In the genomic region with DNA sequence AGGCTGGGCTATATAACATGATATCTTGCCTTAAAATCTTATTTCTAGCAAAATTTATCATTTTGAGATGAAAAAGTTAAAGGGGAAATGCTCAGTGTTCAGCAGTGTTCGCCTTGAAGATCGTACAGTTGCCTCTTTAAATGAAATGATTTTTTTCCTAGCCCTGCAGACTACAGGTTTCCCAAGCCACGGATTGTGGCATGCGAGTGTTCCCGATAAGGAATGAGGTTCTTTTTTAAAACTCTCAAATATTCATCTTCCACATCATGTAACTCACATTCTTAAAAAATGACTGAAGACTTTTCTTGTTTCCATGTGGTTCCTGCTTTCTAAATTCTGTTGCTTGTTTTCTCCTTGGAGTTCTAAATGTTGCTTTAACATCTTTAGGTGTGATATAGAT, we compare ENCODE assay signal across 24 mouse cellular contexts.
DNase-seq lines count a peak whose midpoint lies in the region; ATAC-seq and TF ChIP-seq lines count a peak whose summit lies in the region.
"Had no signal": no experiment of that assay in that cellular context is flagged by ENCODE, and none has a peak within 500 bp of the region (broad histone marks: within the 10 kb centered on the region; RNA-seq: fewer than 3 reads in every experiment).

No protein-coding gene starts in this region.

- H3K4me2 ChIP-seq in forebrain, postnatal 0 days (ENCODE audit: low read depth), result peak overlapping the region; percentile 8; the same call in 1 of the 2 replicates
- no peak overlapping the region for H3K4me2 ChIP-seq in forebrain, embryonic 14.5 days (ENCODE audit: low read length)
- H3K4me2 ChIP-seq in intestine, embryonic 16.5 days (ENCODE audit: low read depth, low read length), result no peak overlapping the region
- H3K4me2 ChIP-seq: heart, embryonic 12.5 days; heart, embryonic 15.5 days; hindbrain, embryonic 13.5 days; intestine, embryonic 15.5 days had no signal

- no peaks in the 10 kb centered on the region for H3K36me3 ChIP-seq in forebrain, postnatal 0 days (ENCODE audit: insufficient read depth)
- no peaks in the 10 kb centered on the region for H3K36me3 ChIP-seq in forebrain, embryonic 14.5 days (ENCODE audit: control insufficient read depth, insufficient read depth, low read length)
- H3K36me3 ChIP-seq in intestine, embryonic 16.5 days (ENCODE audit: control insufficient read depth, insufficient read depth, low read length), result no peaks in the 10 kb centered on the region
- H3K36me3 ChIP-seq: heart, embryonic 12.5 days; heart, embryonic 15.5 days; hindbrain, embryonic 10.5 days; hindbrain, embryonic 13.5 days; intestine, embryonic 15.5 days had no signal

- 59% methylated on average over 5 of the region's 5 CpGs for WGBS in forebrain, postnatal 0 days
- 87% methylated on average over 5 of the region's 5 CpGs for WGBS in forebrain, embryonic 14.5 days
- 82% methylated on average over 5 of the region's 5 CpGs for WGBS in intestine, embryonic 16.5 days

- peak overlapping the region; percentile 18; the same call in 1 of the 2 replicates for H3K9ac ChIP-seq in forebrain, postnatal 0 days
- no peak overlapping the region for H3K9ac ChIP-seq in forebrain, embryonic 14.5 days (ENCODE audit: low read length)
- no peak overlapping the region for H3K9ac ChIP-seq in intestine, embryonic 16.5 days (ENCODE audit: low read depth, low read length)
- H3K9ac ChIP-seq: heart, embryonic 12.5 days; heart, embryonic 15.5 days; hindbrain, embryonic 13.5 days; intestine, embryonic 15.5 days had no signal

- H3K4me1 ChIP-seq in forebrain, postnatal 0 days (ENCODE audit: insufficient read depth), result peaks cover 7% of the 10 kb centered on the region; the same call in 1 of the 2 replicates
- H3K4me1 ChIP-seq in forebrain, embryonic 14.5 days (ENCODE audit: control insufficient read depth, insufficient read depth, low read length), result peaks cover 5% of the 10 kb centered on the region
- H3K4me1 ChIP-seq in intestine, embryonic 16.5 days (ENCODE audit: control insufficient read depth, insufficient read depth, low read length), result no peaks in the 10 kb centered on the region
- H3K4me1 ChIP-seq: heart, embryonic 12.5 days; heart, embryonic 15.5 days; intestine, embryonic 15.5 days had no signal

- DNase-seq in forebrain, postnatal 0 days, result peak; percentile 64
- no peak for DNase-seq in forebrain, embryonic 14.5 days (ENCODE audit: low spot score)
- peak; percentile 7 for DNase-seq in left cerebral cortex, adult 11 months (ENCODE audit: low spot score)
- DNase-seq in left cerebral cortex, postnatal 10 days (ENCODE audit: extremely low spot score in 1 of 2, low spot score in 2 of 2), result no peak
- peak; percentile 10 for DNase-seq in right cerebral cortex, postnatal 14 days
- no peak for DNase-seq in right cerebral cortex, postnatal 25 days
- DNase-seq: adrenal gland, adult 2 months; adrenal gland, postnatal 14 days; cerebellum, adult 11-12 months; cerebellum, adult 8-10 months; cerebellum, postnatal 10 days; cerebellum, postnatal 36 days; gastrocnemius, postnatal 25 days; heart, adult 18-20 months; heart, postnatal 10 days; heart, postnatal 36 days had no signal

- no peaks in the 10 kb centered on the region for H3K9me3 ChIP-seq in forebrain, postnatal 0 days (ENCODE audit: low read length)
- H3K9me3 ChIP-seq in forebrain, embryonic 14.5 days (replicated peaks; ENCODE audit: control insufficient read depth, low read length), result no peaks in the 10 kb centered on the region
- H3K9me3 ChIP-seq in intestine, embryonic 16.5 days (ENCODE audit: control insufficient read depth, low read length), result no peaks in the 10 kb centered on the region
- H3K9me3 ChIP-seq: heart, embryonic 12.5 days; heart, embryonic 15.5 days; hindbrain, embryonic 10.5 days; hindbrain, embryonic 13.5 days; intestine, embryonic 15.5 days had no signal

- H3K27me3 ChIP-seq in forebrain, postnatal 0 days (ENCODE audit: insufficient read depth, low read length), result no peaks in the 10 kb centered on the region
- no peaks in the 10 kb centered on the region for H3K27me3 ChIP-seq in forebrain, embryonic 14.5 days (replicated peaks; ENCODE audit: control insufficient read depth, insufficient read depth, low read length)
- H3K27me3 ChIP-seq in intestine, embryonic 16.5 days (replicated peaks; ENCODE audit: control insufficient read depth, insufficient read depth, low read length), result no peaks in the 10 kb centered on the region
- H3K27me3 ChIP-seq: heart, embryonic 12.5 days; heart, embryonic 15.5 days; hindbrain, embryonic 13.5 days; intestine, embryonic 15.5 days had no signal

- no peak overlapping the region for H3K4me3 ChIP-seq in forebrain, postnatal 0 days (ENCODE audit: low read depth, low read length)
- no peak overlapping the region for H3K4me3 ChIP-seq in forebrain, embryonic 14.5 days (ENCODE audit: low read depth, low read length)
- H3K4me3 ChIP-seq in intestine, embryonic 16.5 days (ENCODE audit: low read length), result no peak overlapping the region
- H3K4me3 ChIP-seq: heart, embryonic 12.5 days; heart, embryonic 15.5 days; hindbrain, embryonic 10.5 days; hindbrain, embryonic 13.5 days; intestine, embryonic 15.5 days had no signal

- peak overlapping the region; percentile 71 for H3K27ac ChIP-seq in forebrain, postnatal 0 days (ENCODE audit: low read depth, low read length)
- no peak overlapping the region for H3K27ac ChIP-seq in forebrain, embryonic 14.5 days (ENCODE audit: low read depth, low read length)
- H3K27ac ChIP-seq in intestine, embryonic 16.5 days (ENCODE audit: low read length), result no peak overlapping the region
- H3K27ac ChIP-seq: heart, embryonic 15.5 days; hindbrain, embryonic 10.5 days; hindbrain, embryonic 13.5 days; intestine, embryonic 15.5 days had no signal

- no peak for TF ChIP-seq CTCF in forebrain, postnatal 0 days (IDR thresholded peaks at IDR 0.05; ENCODE audit: low read depth)

- peak; percentile 40 for ATAC-seq in forebrain, postnatal 0 days
- ATAC-seq in forebrain, embryonic 14.5 days, result no peak
- no peak for ATAC-seq in intestine, embryonic 16.5 days
- ATAC-seq: CD4-positive, CD25-positive, alpha-beta regulatory T cell, adult 4 months; hindbrain, embryonic 16.5 days; intestine, embryonic 15.5 days had no signal

- intact Hi-C loops in left cerebral cortex, postnatal 10 days (cut with DNase I), result loop anchor here (5.0 to 10.0 kb wide), 5 partner anchors 131 to 994 kb away; no protein-coding TSS in a partner anchor

Comparison
In these comparisons a context has a peak if more than half of its experiments do, and no peak if none do; other contexts are left out.
1. DNase-seq: peak in forebrain, postnatal 0 days (single experiment), left cerebral cortex, adult 11 months (single experiment) and right cerebral cortex, postnatal 14 days (single experiment); none in forebrain, embryonic 14.5 days (single experiment), left cerebral cortex, postnatal 10 days (0 of 2) and right cerebral cortex, postnatal 25 days (single experiment).